Mouse (Mus musculus) G1E (cell line): ENCODE measurements around the gene Gimap8.

Experiments used
- CTCF ChIP-seq: IDR thresholded peaks from 2 replicates; pipeline ENCODE4 v1.5.1; 2012; ENCODE audit warnings: low read depth, low read length, inconsistent platforms, mixed read lengths
- GATA2 ChIP-seq: IDR thresholded peaks from 2 replicates; pipeline ENCODE4 v1.6.1; 2012; ENCODE audit warnings: low read depth, low read length, inconsistent platforms, borderline replicate concordance

DNA sequence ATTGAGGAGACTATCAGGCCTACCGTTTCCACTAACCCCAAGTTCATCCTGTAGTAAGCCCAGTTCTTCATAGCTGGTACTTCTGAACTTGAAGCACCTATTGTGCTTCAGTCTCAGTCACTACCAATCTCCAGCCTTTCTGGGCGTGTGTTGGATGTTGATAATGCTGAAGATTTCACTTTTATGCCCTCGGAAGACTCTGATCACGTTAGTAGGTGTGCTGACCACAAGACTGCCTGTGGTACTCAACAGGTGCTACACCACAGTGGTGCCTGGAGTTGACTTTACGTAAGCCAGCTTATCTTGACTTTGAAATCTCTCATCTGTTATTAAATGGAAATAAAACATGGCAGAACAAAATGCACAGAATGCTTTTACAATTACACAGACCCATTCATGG, 33.4 kb downstream of the Gimap8 start:
- no peak for TF ChIP-seq CTCF
- TF ChIP-seq GATA2: no peak
